Mouse (Mus musculus): Measurements from ENCODE around the gene Ube2d2b.

Gene Ube2d2b

GRCm38 (mm10) chr5:107855546-107855945 lies 25.6 kb downstream of the Ube2d2b start:
- no peak for DNase-seq (ENCODE audit: low spot score)

- DNase-seq (ENCODE audit: low spot score) = no peak
Observed at GRCm38 (mm10) chr5:107858963-107859362, 29.1 kb downstream of the Ube2d2b start.

DNA sequence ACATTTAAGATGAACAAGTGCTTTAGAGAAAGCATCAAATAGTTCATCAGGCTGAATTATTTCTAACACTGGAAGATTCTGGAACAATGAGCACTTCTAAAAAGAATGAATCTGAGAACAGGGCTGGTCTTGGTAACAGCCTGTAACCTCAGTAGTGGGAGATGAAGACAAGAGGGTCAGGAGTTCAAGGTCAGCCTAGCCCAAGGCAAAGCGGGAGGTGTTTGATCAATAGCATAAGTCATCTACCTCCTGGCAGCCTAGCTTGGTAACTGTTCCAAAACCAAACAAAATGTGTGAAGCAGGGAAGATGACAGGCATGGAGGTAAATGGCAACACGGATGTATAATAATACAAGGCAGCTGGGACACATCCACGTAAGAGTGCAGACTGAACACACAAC lies 34.1 kb downstream of the Ube2d2b start:
- no peak for DNase-seq (ENCODE audit: low spot score)

GRCm38 (mm10) chr5:107866127-107867126 lies 36.5 kb downstream of the Ube2d2b start:
- DNase-seq (ENCODE audit: low spot score) = no peak

DNA sequence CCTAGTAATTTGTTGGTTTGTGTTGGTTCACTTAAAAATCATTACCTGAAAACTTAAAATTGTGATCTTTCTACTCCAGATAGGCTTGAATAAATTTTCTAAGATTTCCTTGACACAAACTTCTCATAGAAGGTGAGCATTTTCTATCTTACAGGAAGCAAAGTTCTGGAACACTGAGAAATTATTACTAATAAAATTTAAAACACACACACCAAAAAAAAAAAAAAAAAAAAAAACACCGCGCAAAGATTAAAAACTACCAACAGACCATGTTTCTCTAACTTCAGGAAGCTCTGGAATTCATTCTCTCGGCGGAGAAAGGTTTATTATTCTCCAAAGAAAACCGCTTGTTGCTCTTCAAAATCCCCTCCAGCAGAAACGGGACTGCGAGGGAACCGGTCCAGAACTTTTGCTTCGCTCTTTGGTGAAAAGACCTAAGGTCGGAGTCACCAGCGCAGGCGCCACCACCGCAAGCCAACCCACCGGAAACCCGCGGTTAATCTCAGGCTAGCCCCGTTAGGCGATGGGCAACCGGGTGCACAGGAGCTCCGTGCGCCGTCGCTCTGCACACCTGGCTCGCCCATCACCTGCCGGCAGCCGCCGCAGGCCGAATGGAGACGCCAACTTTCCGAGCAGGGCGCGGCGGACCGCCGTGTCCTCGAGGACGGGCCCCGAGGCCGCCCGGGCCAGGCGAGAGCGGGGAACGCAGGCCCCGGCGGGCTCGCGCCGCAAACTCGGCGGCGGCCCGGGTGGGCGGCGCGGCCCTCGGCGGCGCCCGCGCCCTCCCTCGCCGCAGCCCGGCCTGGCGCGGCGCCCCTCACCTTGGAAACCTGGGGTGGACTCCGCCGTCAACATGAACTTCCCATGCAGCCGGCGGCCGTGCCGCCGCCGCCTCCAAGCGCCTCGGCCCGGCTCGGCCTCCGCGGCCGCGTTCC lies 38.3 kb downstream of the Ube2d2b start:
- DNase-seq (ENCODE audit: low spot score) = peak; percentile 45

GRCm38 (mm10) chr5:107868905-107869424 lies 39.1 kb downstream of the Ube2d2b start:
- DNase-seq (ENCODE audit: low spot score) = peak; percentile 89

DNA sequence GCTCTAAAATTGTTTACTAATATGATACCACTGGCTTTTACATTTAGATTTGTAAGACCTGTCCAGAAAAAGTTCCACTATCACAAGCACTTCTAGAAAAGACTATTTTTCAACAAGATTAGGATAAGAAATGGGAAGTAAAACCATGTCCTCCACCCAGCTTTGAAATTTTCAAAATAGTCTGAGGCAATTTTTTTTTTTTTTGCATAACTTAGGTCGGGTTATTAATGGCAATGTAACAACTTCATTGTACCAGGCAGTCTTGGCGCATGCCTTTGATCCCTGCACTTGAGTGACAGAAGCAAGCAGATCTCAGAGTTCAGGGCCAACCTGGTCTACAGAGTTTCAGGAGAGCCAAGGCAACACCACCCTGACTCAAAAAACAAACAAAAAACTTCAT lies 39.8 kb downstream of the Ube2d2b start:
- no peak for DNase-seq (ENCODE audit: low spot score)

- DNase-seq (ENCODE audit: low spot score) = no peak
Observed at GRCm38 (mm10) chr5:107873330-107873729, 43.4 kb downstream of the Ube2d2b start.

- no peak for DNase-seq (ENCODE audit: low spot score)
Observed at GRCm38 (mm10) chr5:107873886-107874302, 44.0 kb downstream of the Ube2d2b start.

DNA sequence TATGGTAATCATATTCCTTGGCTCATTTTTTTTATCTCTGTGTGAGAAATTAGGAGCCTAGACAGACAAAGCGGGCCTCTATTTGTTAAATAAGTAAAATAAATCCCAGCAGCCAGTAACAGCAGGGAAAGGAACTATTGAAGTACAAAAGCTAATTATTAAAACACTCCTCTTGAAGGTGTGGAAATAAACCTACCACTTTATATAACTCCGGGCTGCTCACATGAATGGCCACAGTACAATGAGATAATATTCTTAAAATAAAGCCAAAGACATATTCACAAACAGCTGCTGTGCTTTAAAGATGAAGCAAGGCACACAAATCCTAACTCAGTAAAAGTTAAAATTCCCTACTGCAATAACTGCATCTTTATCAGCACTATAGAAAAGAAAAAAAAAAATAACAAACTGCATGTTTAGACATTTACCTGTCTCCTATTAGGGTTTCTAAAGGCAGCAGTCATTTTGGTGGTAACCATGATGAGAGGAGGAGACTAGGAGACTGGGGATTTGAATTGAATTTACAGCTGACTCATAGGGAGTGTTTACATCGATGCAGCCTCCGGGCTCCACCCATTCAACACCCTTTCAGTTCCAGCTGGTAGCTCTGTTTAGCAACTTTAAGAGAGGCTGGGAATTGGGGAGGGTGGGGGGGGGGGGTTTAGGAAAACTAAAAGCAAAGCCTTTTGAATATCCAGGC lies 44.8 kb downstream of the Ube2d2b start, which contains the start of gene Evi5:
Gene Evi5, minus strand, starts transcription at position 547 of the 700 bp plus-strand sequence.
- no peak for DNase-seq (ENCODE audit: low spot score)

DNA sequence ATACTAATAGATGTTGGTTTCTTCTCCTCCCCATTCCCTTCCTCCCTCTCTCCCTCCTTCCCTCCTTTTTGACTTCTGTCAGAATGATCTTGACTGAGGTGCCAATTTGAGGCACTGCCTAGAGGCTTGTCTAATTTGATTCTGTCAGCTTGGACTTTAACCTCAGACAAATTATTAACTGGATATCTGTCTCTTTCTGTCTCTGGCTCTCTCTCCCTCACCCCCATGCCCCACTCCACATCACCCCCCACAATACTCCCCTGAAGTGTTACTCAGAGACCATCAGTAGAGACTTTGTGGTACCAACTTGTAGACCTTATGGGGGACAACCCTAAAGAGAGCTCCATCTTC lies 45.3 kb downstream of the Ube2d2b start:
- DNase-seq (ENCODE audit: low spot score) = no peak

DNA sequence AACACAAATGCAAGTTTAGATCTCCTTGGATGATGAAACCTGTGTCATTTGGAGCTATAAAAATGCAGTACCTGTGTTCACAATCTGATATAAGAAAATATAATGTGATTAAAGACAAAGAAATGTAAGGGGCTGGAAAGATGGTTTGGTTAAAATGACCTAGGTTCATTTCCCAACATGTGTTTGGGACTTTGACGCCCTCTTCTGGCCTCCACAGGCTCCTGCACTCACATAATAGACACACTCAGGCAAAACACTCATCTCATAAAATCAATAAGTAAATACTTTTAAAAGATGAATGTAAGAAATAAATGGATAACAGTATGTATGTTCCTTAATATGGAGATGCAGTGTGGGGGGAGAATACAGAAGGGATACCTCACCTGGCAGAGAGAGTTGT lies 47.2 kb downstream of the Ube2d2b start:
- no peak for DNase-seq (ENCODE audit: low spot score)

DNA sequence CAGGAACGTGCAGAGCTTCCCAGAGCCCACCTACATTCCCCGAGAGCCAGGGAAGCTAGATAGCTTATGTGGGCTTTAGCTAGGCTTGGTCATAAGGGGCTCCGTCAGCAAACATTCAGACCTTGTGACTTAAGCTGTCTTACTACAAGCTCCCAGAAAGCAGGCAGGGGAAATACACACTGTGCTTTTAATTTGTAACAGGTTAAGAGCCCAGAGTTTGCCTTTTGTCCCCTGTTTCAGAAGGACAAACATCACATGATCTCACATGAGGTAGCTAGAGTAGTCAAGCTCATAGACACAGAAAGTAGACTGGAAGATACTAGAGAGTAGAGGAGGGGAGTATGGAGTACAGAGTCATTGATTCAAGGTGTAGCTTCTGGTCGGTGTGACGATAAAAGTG lies 50.8 kb downstream of the Ube2d2b start:
- DNase-seq (ENCODE audit: low spot score) = no peak
